Mouse (Mus musculus): Measurements from ENCODE around the gene Iqgap2.

Iqgap2 gene

DNA sequence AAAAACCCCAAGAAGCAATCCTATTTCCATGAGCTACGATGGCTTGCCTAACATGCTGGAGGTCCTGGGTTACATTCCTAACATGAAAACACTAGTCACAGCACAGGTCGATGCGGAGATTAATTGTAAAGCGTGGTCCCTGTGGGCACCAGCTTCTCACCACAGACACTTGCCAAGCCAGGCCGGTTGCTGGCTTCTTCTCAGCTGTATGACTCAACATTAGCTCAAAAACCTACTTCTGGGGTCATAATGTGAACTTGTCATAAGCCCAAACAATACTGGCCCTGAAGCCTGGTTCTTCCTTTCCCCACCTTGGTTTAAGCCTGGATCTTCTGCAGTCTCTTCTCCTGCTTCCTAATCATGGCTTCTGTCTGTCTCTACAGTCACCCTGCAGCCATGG, 306.8 kb downstream of the Iqgap2 start:
- DNase-seq (ENCODE audit: low spot score in 2 of 2) = no peak

GRCm38 (mm10) chr13:95583237-95584189, 308.2 kb downstream of the Iqgap2 start:
- peak in 1 of 2 experiments; percentile 44 for DNase-seq (ENCODE audit: low spot score in 2 of 2)

DNA sequence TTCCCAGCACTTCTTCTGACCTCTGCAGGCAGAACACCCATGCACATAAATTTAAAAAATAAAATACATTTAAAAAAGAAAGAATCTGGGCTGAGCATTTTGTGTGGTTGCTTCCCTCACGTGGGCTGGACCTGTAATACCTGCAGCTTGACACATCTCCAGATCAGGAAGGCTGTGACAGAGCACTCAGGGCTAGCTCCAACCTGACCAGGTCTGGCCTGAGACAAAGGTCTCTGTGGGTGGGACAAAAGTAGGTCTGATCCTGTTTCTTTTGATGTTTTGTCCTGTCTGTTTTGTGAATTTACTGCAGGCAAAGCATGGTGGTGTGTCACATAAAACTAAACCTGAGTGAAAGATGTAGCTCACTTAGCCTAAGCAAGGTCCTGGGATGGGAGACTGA, 309.9 kb downstream of the Iqgap2 start:
- no peak for DNase-seq (ENCODE audit: low spot score in 2 of 2)

DNA sequence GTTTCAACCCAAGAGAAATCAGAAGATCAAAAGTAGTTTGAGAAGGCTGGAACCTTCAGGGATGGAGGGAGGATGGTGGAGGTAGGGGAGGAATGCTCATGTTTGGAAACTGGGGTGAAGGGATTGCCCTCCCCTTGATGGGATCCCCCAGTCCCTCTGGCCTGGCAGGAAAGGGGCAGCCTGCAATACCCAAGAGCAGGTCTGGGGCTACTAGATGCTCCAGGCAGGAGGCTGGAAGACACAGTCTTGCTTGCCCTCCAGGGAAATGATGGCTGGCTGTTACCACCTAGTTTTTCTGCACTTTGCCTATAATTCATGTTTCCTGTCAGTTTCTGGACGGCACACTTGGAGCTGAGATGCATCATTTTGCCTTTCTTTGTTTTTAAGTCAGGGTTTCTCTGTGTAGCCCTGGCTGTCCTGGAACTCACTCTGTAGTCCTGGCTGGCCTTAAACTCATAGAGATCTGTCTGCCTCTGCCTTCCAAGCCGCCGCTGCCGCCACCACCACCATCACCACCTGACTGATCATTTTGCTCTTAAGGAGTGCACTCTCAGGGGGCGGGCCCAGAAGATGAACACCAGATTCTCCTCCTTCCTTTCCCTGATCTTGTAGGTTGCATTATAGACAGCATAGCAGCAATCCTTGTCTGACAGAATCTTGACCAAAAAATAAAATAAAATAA, 313.6 kb downstream of the Iqgap2 start:
- no peak for DNase-seq (ENCODE audit: low spot score in 2 of 2)
